In the genomic region with DNA sequence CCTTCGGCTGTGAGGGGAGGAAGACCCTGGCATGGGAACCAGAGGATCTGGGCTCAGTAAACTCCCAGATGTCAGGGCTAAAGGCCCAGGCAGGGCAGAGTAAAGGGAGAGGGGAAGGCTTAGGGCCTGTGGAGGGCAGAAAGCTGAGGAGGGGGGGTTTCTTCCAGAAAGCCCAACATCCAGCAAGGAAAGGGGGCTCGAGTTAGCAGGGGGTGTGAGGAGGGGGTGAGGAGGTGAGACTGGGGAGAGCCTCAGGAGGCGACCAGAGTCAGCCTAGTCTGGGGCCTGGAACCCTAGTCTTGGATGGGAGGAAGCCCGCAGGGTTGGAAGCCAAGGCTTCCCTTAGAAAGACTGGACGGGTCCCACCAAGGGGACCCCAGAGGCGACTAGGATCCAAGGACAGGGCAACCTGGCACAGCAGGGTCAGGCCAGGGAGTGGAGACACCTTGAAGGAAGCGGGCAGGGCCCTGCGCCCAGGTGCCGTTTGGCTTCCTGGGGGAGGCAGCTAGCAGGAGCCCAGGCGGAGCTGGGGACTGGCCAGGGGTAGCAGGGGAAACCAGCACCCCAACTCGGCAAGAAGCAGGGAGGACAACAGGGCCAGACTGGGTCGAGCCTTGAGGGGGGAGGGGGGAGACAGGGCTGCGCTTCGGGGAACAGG, we compare ENCODE assay signal across 8 mouse cellular contexts. TPM values are rescaled to one million over a fixed set of nuclear protein-coding genes. Genes with fewer than 3 reads are reported as not detected.
A peak's percentile ranks its signal among the peaks of the same experiment; 100 is the strongest.
DNase-seq lines count a peak whose midpoint lies in the region; ATAC-seq lines count a peak whose summit lies in the region.

No protein-coding gene starts in this region.

- WGBS in kidney, embryonic 14.5 days = 8% methylated on average over 14 of the region's 14 CpGs
- 7% methylated on average over 14 of the region's 14 CpGs for WGBS in forebrain, embryonic 15.5 days
- 7% methylated on average over 14 of the region's 14 CpGs for WGBS in macrophage (ENCODE audit: missing documents)

- H3K4me1 ChIP-seq in kidney, embryonic 14.5 days (ENCODE audit: control insufficient read depth, insufficient read depth, low read length) = peaks cover 7% of the 10 kb centered on the region; the same call in 1 of the 2 replicates
- H3K4me1 ChIP-seq in forebrain, embryonic 15.5 days = peaks cover 26% of the 10 kb centered on the region

- peak overlapping the region; percentile 79 for H3K27ac ChIP-seq in kidney, embryonic 14.5 days (ENCODE audit: low read depth, low read length)
- peak overlapping the region; percentile 88 for H3K27ac ChIP-seq in forebrain, embryonic 15.5 days (replicated peaks)
- H3K27ac ChIP-seq in macrophage = no peak overlapping the region

- intact Hi-C loops in left cerebral cortex, postnatal 14 days (cut with DNase I) = no loop called here

- no peak; the same call in 1 of the 2 replicates for ATAC-seq in kidney, embryonic 14.5 days (ENCODE audit: low FRiP score, low TSS enrichment)
- ATAC-seq in forebrain, embryonic 15.5 days (replicated peaks) = peak; percentile 11

- peaks cover 9% of the 10 kb centered on the region for H3K36me3 ChIP-seq in kidney, embryonic 14.5 days (ENCODE audit: control insufficient read depth, insufficient read depth, low read length)
- H3K36me3 ChIP-seq in forebrain, embryonic 15.5 days = 0 out of 2 replicates have a peak, but pooled peaks cover 4% of the 10 kb centered on the region
- no peaks in the 10 kb centered on the region for H3K36me3 ChIP-seq in macrophage (ENCODE audit: inconsistent target)

- H3K4me3 ChIP-seq in kidney, embryonic 14.5 days (ENCODE audit: low read length) = peak overlapping the region; percentile 96
- H3K4me3 ChIP-seq in forebrain, embryonic 15.5 days = peak overlapping the region; percentile 81
- H3K4me3 ChIP-seq in macrophage (ENCODE audit: inconsistent target) = peak overlapping the region; percentile 61

- H3K4me2 ChIP-seq in kidney, embryonic 14.5 days (replicated peaks; ENCODE audit: low read depth, low read length) = peak overlapping the region; percentile 86
- H3K4me2 ChIP-seq in forebrain, embryonic 15.5 days (replicated peaks) = peak overlapping the region; percentile 95

- DNase-seq in kidney, adult 18-20 months = no peak
- DNase-seq in T-cell, adult 2 months (ENCODE audit: low spot score) = peak; percentile 16
- DNase-seq in adipocyte (ENCODE audit: low spot score) = no peak
- no peak for DNase-seq in ovary, postnatal 36 days (ENCODE audit: low spot score)
- no peak for DNase-seq in left cerebral cortex, postnatal 14 days (ENCODE audit: low spot score in 2 of 2)

- peaks cover 55% of the 10 kb centered on the region for H3K79me2 ChIP-seq in macrophage (ENCODE audit: inconsistent target)

- H3K9ac ChIP-seq in kidney, embryonic 14.5 days (ENCODE audit: low read depth, low read length) = peak overlapping the region; percentile 88
- H3K9ac ChIP-seq in forebrain, embryonic 15.5 days (replicated peaks) = peak overlapping the region; percentile 75

- no peaks in the 10 kb centered on the region for H3K27me3 ChIP-seq in kidney, embryonic 14.5 days (ENCODE audit: control insufficient read depth, insufficient read depth, low read length)
- H3K27me3 ChIP-seq in forebrain, embryonic 15.5 days = no peaks in the 10 kb centered on the region

- no peaks in the 10 kb centered on the region for H3K9me3 ChIP-seq in kidney, embryonic 14.5 days (ENCODE audit: control insufficient read depth, low read length)
- no peaks in the 10 kb centered on the region for H3K9me3 ChIP-seq in forebrain, embryonic 15.5 days

RNA-seq across cellular contexts. Expression of gene Mark4, which starts 1.1 kb away (rescaled TPM):
- 10.4 and 12.1 TPM in 2 replicates for polyA plus RNA-seq in kidney, embryonic 14.5 days (2014; fragmentation: Nextera tagmentation; extraction: Ambion mirVana)
- 18.3 and 18.8 TPM in 2 replicates for polyA plus RNA-seq in forebrain, embryonic 15.5 days (2015; fragmentation: Nextera tagmentation; extraction: Ambion mirVana)
- 100 to 1,000 TPM in 1 of 26 experiments, 10 to 100 TPM in 25; 16.9 to 115 (median 32.8) TPM for total RNA-seq in macrophage (2018; cell fraction: chromatin; rRNA removed)
- total RNA-seq in macrophage (2018; cell fraction: cytosol; rRNA removed) = 10 to 100 TPM; 18.2 to 30.5 (median 24.7) TPM
- 10 to 100 TPM; 14.8 to 64.0 (median 22.8) TPM for total RNA-seq in macrophage (2018; cell fraction: nucleus; rRNA removed)
- polyA plus RNA-seq in macrophage (2018) = 13.7 to 20.2 TPM (median 14.9 TPM) in 3 replicates
- 10 to 100 TPM; 89.9 to 96.7 TPM for total RNA-seq in left cerebral cortex, postnatal 14 days (2021)

RNA-seq across cellular contexts. Expression of gene Exoc3l2, which starts 5.6 kb away (rescaled TPM):
- 3.5 and 3.7 TPM in 2 replicates for polyA plus RNA-seq in kidney, embryonic 14.5 days (2014; fragmentation: Nextera tagmentation; extraction: Ambion mirVana)
- polyA plus RNA-seq in forebrain, embryonic 15.5 days (2015; fragmentation: Nextera tagmentation; extraction: Ambion mirVana) = 0.17 and 0.29 TPM in 2 replicates
- not detected for total RNA-seq in macrophage (2018; cell fraction: chromatin; rRNA removed)
- total RNA-seq in macrophage (2018; cell fraction: cytosol; rRNA removed) = under 1 TPM in 3 of 26 experiments, not detected in 23; 0.04 to 0.09 (median 0.05) TPM
- not detected for total RNA-seq in macrophage (2018; cell fraction: nucleus; rRNA removed)
- 0.07 TPM in 1 of 3 replicates, not detected in the others for polyA plus RNA-seq in macrophage (2018)
- total RNA-seq in left cerebral cortex, postnatal 14 days (2021) = under 1 TPM; 0.37 to 0.80 TPM

RNA-seq across cellular contexts. Expression of gene Bloc1s3, which starts 50.6 kb away (rescaled TPM):
- 1.4 and 2.4 TPM in 2 replicates for polyA plus RNA-seq in kidney, embryonic 14.5 days (2014; fragmentation: Nextera tagmentation; extraction: Ambion mirVana)
- 4.9 and 5.4 TPM in 2 replicates for polyA plus RNA-seq in forebrain, embryonic 15.5 days (2015; fragmentation: Nextera tagmentation; extraction: Ambion mirVana)
- 1 to 10 TPM in 20 of 26 experiments, under 1 TPM in 6; 0.37 to 4.9 (median 1.8) TPM for total RNA-seq in macrophage (2018; cell fraction: chromatin; rRNA removed)
- 10 to 100 TPM in 3 of 26 experiments, 1 to 10 TPM in 23; 4.4 to 11.2 (median 8.1) TPM for total RNA-seq in macrophage (2018; cell fraction: cytosol; rRNA removed)
- 1 to 10 TPM; 1.5 to 8.1 (median 4.1) TPM for total RNA-seq in macrophage (2018; cell fraction: nucleus; rRNA removed)
- polyA plus RNA-seq in macrophage (2018) = 5.7 to 9.3 TPM (median 6.9 TPM) in 3 replicates
- total RNA-seq in left cerebral cortex, postnatal 14 days (2021) = 1 to 10 TPM; 7.1 to 7.2 TPM

RNA-seq across cellular contexts. Expression of gene Trappc6a, which starts 50.7 kb away (rescaled TPM):
- polyA plus RNA-seq in kidney, embryonic 14.5 days (2014; fragmentation: Nextera tagmentation; extraction: Ambion mirVana) = 63.7 and 70.2 TPM in 2 replicates
- 35.3 and 43.0 TPM in 2 replicates for polyA plus RNA-seq in forebrain, embryonic 15.5 days (2015; fragmentation: Nextera tagmentation; extraction: Ambion mirVana)
- 10 to 100 TPM in 20 of 26 experiments, 1 to 10 TPM in 6; 5.9 to 34.6 (median 15.4) TPM for total RNA-seq in macrophage (2018; cell fraction: chromatin; rRNA removed)
- total RNA-seq in macrophage (2018; cell fraction: cytosol; rRNA removed) = 10 to 100 TPM; 29.1 to 58.6 (median 39.8) TPM
- total RNA-seq in macrophage (2018; cell fraction: nucleus; rRNA removed) = 10 to 100 TPM in 24 of 26 experiments, 1 to 10 TPM in 2; 7.2 to 33.6 (median 19.7) TPM
- polyA plus RNA-seq in macrophage (2018) = 9.4 to 41.1 TPM (median 33.5 TPM) in 3 replicates
- total RNA-seq in left cerebral cortex, postnatal 14 days (2021) = 10 to 100 TPM; 17.7 to 18.1 TPM

RNA-seq across cellular contexts. Expression of gene Ckm, which starts 53.0 kb away (rescaled TPM):
- polyA plus RNA-seq in kidney, embryonic 14.5 days (2014; fragmentation: Nextera tagmentation; extraction: Ambion mirVana) = 0.20 and 0.69 TPM in 2 replicates
- 0.19 and 0.31 TPM in 2 replicates for polyA plus RNA-seq in forebrain, embryonic 15.5 days (2015; fragmentation: Nextera tagmentation; extraction: Ambion mirVana)
- total RNA-seq in macrophage (2018; cell fraction: chromatin; rRNA removed) = not detected
- under 1 TPM in 5 of 26 experiments, not detected in 21; 0.10 to 0.24 (median 0.11) TPM for total RNA-seq in macrophage (2018; cell fraction: cytosol; rRNA removed)
- total RNA-seq in macrophage (2018; cell fraction: nucleus; rRNA removed) = not detected
- not detected in 3 replicates for polyA plus RNA-seq in macrophage (2018)
- under 1 TPM; 0.36 to 0.86 TPM for total RNA-seq in left cerebral cortex, postnatal 14 days (2021)
